Mouse (Mus musculus): Measurements from ENCODE around the gene Tnfrsf22. TPM values are rescaled to one million over a fixed set of nuclear protein-coding genes. Genes with fewer than 3 reads are reported as not detected.

The Tnfrsf22 gene
- polyA plus RNA-seq, 1 experiment from 2014 or later = 1.3 TPM

- 73% methylated on average over 1 of the region's 1 CpGs for WGBS (ENCODE audit: insufficient replicate concordance)
- Histone ChIP-seq H3K27me3 (replicated peaks) (peaks cover 2% of the 10 kb centered on the region; the same call in 1 of the 2 replicates), H3K27ac (0 out of 2 replicates have a peak within 1 kb of the TSS, but pooled peaks have one; percentile 30), H3K4me1 (no peaks in the 10 kb centered on the region), H3K36me3 (no peaks in the 10 kb centered on the region), H3K9ac (no peak within 1 kb of the TSS), H3K4me3 (no peak within 1 kb of the TSS), H3K9me3 (replicated peaks) (no peaks in the 10 kb centered on the region), H3K4me2 (peak within 1 kb of the TSS; percentile 12; the same call in 1 of the 2 replicates)
- no peak for ATAC-seq
Observed at GRCm38 (mm10) chr7:143628540-143628939, 20.9 kb downstream of the Tnfrsf22 start, which contains the start of gene Tnfrsf26. TSS of gene Tnfrsf26 (minus strand) at chr7:143628722.

- no peak overlapping the region for H3K9ac ChIP-seq
- peak overlapping the region; percentile 12; the same call in 1 of the 2 replicates for H3K4me2 ChIP-seq
- H3K4me3 ChIP-seq = no peak overlapping the region
- no peaks in the 10 kb centered on the region for H3K4me1 ChIP-seq
- no peak for ATAC-seq
- no peaks in the 10 kb centered on the region for H3K36me3 ChIP-seq
- WGBS (ENCODE audit: insufficient replicate concordance) = 26% methylated on average over 10 of the region's 10 CpGs
- peaks cover 2% of the 10 kb centered on the region; the same call in 1 of the 2 replicates for H3K27me3 ChIP-seq (replicated peaks)
- H3K27ac ChIP-seq = 0 out of 2 replicates have a peak overlapping the region, but pooled peaks have one; percentile 30
- H3K9me3 ChIP-seq (replicated peaks) = no peaks in the 10 kb centered on the region
Observed at GRCm38 (mm10) chr7:143627555-143628286, 21.7 kb downstream of the Tnfrsf22 start.

GRCm38 (mm10) chr7:143626178-143626577 lies 23.3 kb downstream of the Tnfrsf22 start:
- Histone ChIP-seq H3K36me3 (no peaks in the 10 kb centered on the region), H3K4me1 (no peaks in the 10 kb centered on the region), H3K27ac (no peak overlapping the region), H3K27me3 (replicated peaks) (peaks cover 2% of the 10 kb centered on the region; the same call in 1 of the 2 replicates), H3K9me3 (replicated peaks) (no peaks in the 10 kb centered on the region), H3K9ac (no peak overlapping the region), H3K4me3 (no peak overlapping the region), H3K4me2 (no peak overlapping the region)
- WGBS (ENCODE audit: insufficient replicate concordance) = 35% methylated on average over 2 of the region's 2 CpGs
- no peak for ATAC-seq

GRCm38 (mm10) chr7:143625151-143625550 lies 24.3 kb downstream of the Tnfrsf22 start:
- H3K36me3 ChIP-seq = no peaks in the 10 kb centered on the region
- no peak overlapping the region for H3K4me3 ChIP-seq
- ATAC-seq = no peak
- H3K9me3 ChIP-seq (replicated peaks) = no peaks in the 10 kb centered on the region
- H3K27ac ChIP-seq = no peak overlapping the region
- H3K4me1 ChIP-seq = no peaks in the 10 kb centered on the region
- WGBS (ENCODE audit: insufficient replicate concordance) = 38% methylated on average over 5 of the region's 5 CpGs
- no peak overlapping the region for H3K9ac ChIP-seq
- no peak overlapping the region for H3K4me2 ChIP-seq
- H3K27me3 ChIP-seq (replicated peaks) = peaks cover 2% of the 10 kb centered on the region; the same call in 1 of the 2 replicates

- no peak overlapping the region for H3K27ac ChIP-seq
- no peaks in the 10 kb centered on the region for H3K36me3 ChIP-seq
- 58% methylated on average over 3 of the region's 3 CpGs for WGBS (ENCODE audit: insufficient replicate concordance)
Observed at GRCm38 (mm10) chr7:143624561-143624960, 24.9 kb downstream of the Tnfrsf22 start.

GRCm38 (mm10) chr7:143620951-143621350 lies 28.5 kb downstream of the Tnfrsf22 start:
- H3K27me3 ChIP-seq (replicated peaks) = peaks cover 7% of the 10 kb centered on the region; the same call in 1 of the 2 replicates
- H3K36me3 ChIP-seq = no peaks in the 10 kb centered on the region
- H3K27ac ChIP-seq = no peak overlapping the region
- 53% methylated on average over 1 of the region's 1 CpGs for WGBS (ENCODE audit: insufficient replicate concordance)
- ATAC-seq = no peak
- H3K4me2 ChIP-seq = no peak overlapping the region
- H3K9me3 ChIP-seq (replicated peaks) = no peaks in the 10 kb centered on the region
- H3K9ac ChIP-seq = no peak overlapping the region
- H3K4me1 ChIP-seq = no peaks in the 10 kb centered on the region
- no peak overlapping the region for H3K4me3 ChIP-seq

More at GRCm38 (mm10) chr7:143624561-143624960, 24.9 kb downstream of the Tnfrsf22 start:
- Histone ChIP-seq H3K4me2 (no peak overlapping the region), H3K9ac (no peak overlapping the region), H3K4me3 (no peak overlapping the region), H3K4me1 (no peaks in the 10 kb centered on the region), H3K27me3 (replicated peaks) (0 out of 2 replicates have a peak, but pooled peaks cover 2% of the 10 kb centered on the region), H3K9me3 (replicated peaks) (no peaks in the 10 kb centered on the region)
- ATAC-seq = no peak

GRCm38 (mm10) chr7:143614404-143615135 lies 34.9 kb downstream of the Tnfrsf22 start:
- Histone ChIP-seq H3K9me3 (replicated peaks) (no peaks in the 10 kb centered on the region), H3K27ac (no peak overlapping the region), H3K4me2 (no peak overlapping the region), H3K9ac (no peak overlapping the region), H3K36me3 (no peaks in the 10 kb centered on the region), H3K27me3 (replicated peaks) (peaks cover 7% of the 10 kb centered on the region; the same call in 1 of the 2 replicates), H3K4me1 (no peaks in the 10 kb centered on the region), H3K4me3 (no peak overlapping the region)
- 36% methylated on average over 9 of the region's 9 CpGs for WGBS (ENCODE audit: insufficient replicate concordance)
- ATAC-seq = no peak

- no peak overlapping the region for H3K4me2 ChIP-seq
- H3K4me1 ChIP-seq = no peaks in the 10 kb centered on the region
- no peak for ATAC-seq
- WGBS (ENCODE audit: insufficient replicate concordance) = 50% methylated on average over 3 of the region's 3 CpGs
- H3K27me3 ChIP-seq (replicated peaks) = no peaks in the 10 kb centered on the region
- no peak overlapping the region for H3K27ac ChIP-seq
- no peaks in the 10 kb centered on the region for H3K36me3 ChIP-seq
- H3K9me3 ChIP-seq (replicated peaks) = no peaks in the 10 kb centered on the region
- H3K9ac ChIP-seq = no peak overlapping the region
- no peak overlapping the region for H3K4me3 ChIP-seq
Observed at GRCm38 (mm10) chr7:143612215-143612614, 37.2 kb downstream of the Tnfrsf22 start.

- Histone ChIP-seq H3K36me3 (no peaks in the 10 kb centered on the region), H3K9me3 (replicated peaks) (no peaks in the 10 kb centered on the region), H3K4me1 (peaks cover 13% of the 10 kb centered on the region), H3K9ac (no peak overlapping the region), H3K27me3 (replicated peaks) (no peaks in the 10 kb centered on the region), H3K4me3 (no peak overlapping the region), H3K4me2 (no peak overlapping the region), H3K27ac (no peak overlapping the region)
- ATAC-seq = no peak
- WGBS (ENCODE audit: insufficient replicate concordance) = 27% methylated on average over 3 of the region's 3 CpGs
Observed at GRCm38 (mm10) chr7:143605321-143605720, 44.1 kb downstream of the Tnfrsf22 start.

GRCm38 (mm10) chr7:143604889-143605288 lies 44.6 kb downstream of the Tnfrsf22 start:
- no peak overlapping the region for H3K4me2 ChIP-seq
- H3K27ac ChIP-seq = no peak overlapping the region
- WGBS (ENCODE audit: insufficient replicate concordance) = 25% methylated on average over 2 of the region's 2 CpGs
- no peak overlapping the region for H3K4me3 ChIP-seq
- no peak for ATAC-seq
- H3K36me3 ChIP-seq = no peaks in the 10 kb centered on the region
- peaks cover 15% of the 10 kb centered on the region for H3K4me1 ChIP-seq
- no peaks in the 10 kb centered on the region for H3K27me3 ChIP-seq (replicated peaks)
- no peak overlapping the region for H3K9ac ChIP-seq
- no peaks in the 10 kb centered on the region for H3K9me3 ChIP-seq (replicated peaks)

- no peak for ATAC-seq
- H3K27ac ChIP-seq = no peak overlapping the region
- no peaks in the 10 kb centered on the region for H3K27me3 ChIP-seq (replicated peaks)
- WGBS (ENCODE audit: insufficient replicate concordance) = 78% methylated on average over 2 of the region's 2 CpGs
- H3K36me3 ChIP-seq = peaks cover 16% of the 10 kb centered on the region
- no peak overlapping the region for H3K4me2 ChIP-seq
- no peak overlapping the region for H3K4me3 ChIP-seq
- H3K4me1 ChIP-seq = peaks cover 36% of the 10 kb centered on the region
- no peaks in the 10 kb centered on the region for H3K9me3 ChIP-seq (replicated peaks)
- H3K9ac ChIP-seq = no peak overlapping the region
Observed at GRCm38 (mm10) chr7:143601705-143602104, 47.8 kb downstream of the Tnfrsf22 start.

GRCm38 (mm10) chr7:143600231-143600740 lies 49.2 kb downstream of the Tnfrsf22 start:
- WGBS (ENCODE audit: insufficient replicate concordance) = 6% methylated on average over 13 of the region's 15 CpGs
- H3K4me3 ChIP-seq = peak overlapping the region; percentile 99
- peaks cover 30% of the 10 kb centered on the region for H3K36me3 ChIP-seq
- H3K27me3 ChIP-seq (replicated peaks) = no peaks in the 10 kb centered on the region
- H3K4me2 ChIP-seq = peak overlapping the region; percentile 96
- no peaks in the 10 kb centered on the region for H3K9me3 ChIP-seq (replicated peaks)
- ATAC-seq = no peak
- peaks cover 44% of the 10 kb centered on the region for H3K4me1 ChIP-seq
- H3K27ac ChIP-seq = peak overlapping the region; percentile 85
- peak overlapping the region; percentile 98 for H3K9ac ChIP-seq
